Mouse (Mus musculus) skeletal muscle tissue, adult 2 months (tissue): Measurements from ENCODE around the gene Antxr1.
"Not testable (repeated sequence)": the region's sequence is repeated elsewhere in the genome, so short reads cannot be mapped to it uniquely, and the experiment has no call there.

ENCODE experiments used
- DNase-seq: peaks from one replicate; pipeline ENCODE4 v3.0.0-alpha.2; 2012; ENCODE audit warnings: low read depth, low spot score

Antxr1 gene

DNA sequence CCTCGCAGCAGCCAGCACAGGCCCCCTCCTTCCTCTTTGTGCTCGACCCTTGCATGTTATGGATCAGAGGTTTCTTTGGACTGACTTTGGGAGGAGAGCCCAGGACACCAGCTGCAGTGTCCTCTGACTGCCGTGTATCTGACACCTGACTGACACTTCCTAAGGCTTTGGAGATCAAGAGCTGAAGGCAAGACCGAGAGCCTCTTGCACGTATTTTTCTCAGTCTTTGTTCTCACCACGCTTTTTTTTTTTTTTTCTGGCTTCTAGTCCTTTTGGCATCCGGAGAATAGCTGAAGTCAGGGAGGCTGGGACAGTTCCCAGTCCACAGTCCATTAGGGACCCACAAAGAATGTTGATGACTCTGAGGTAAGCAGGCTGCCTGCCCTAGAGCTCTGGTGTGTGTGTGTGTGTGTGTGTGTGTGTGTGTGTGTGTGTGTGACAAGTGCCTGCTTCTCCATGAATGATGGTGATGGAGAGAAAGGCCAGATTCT, 233.2 kb downstream of the Antxr1 start:
- peak; percentile 85 for DNase-seq

DNA sequence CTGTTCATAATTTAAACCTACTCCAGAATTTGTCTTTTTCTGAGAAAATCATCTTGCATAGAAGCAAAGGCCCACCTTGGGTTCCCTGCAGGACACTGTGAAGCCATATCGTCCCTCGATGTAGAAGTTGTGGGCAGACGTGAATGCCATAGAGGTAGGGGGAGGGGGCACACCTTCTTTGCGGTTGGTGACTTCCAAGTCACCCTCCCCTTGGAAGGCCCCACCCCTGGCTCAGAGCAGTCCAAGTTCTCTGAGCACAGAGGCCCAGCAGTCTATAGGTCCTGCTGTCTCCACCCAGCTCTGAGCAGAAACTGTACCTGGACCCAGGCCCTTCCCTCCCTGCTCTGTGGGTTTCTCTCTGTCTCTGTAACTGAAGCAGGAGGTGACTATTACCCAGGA, 233.7 kb downstream of the Antxr1 start:
- no peak for DNase-seq

DNA sequence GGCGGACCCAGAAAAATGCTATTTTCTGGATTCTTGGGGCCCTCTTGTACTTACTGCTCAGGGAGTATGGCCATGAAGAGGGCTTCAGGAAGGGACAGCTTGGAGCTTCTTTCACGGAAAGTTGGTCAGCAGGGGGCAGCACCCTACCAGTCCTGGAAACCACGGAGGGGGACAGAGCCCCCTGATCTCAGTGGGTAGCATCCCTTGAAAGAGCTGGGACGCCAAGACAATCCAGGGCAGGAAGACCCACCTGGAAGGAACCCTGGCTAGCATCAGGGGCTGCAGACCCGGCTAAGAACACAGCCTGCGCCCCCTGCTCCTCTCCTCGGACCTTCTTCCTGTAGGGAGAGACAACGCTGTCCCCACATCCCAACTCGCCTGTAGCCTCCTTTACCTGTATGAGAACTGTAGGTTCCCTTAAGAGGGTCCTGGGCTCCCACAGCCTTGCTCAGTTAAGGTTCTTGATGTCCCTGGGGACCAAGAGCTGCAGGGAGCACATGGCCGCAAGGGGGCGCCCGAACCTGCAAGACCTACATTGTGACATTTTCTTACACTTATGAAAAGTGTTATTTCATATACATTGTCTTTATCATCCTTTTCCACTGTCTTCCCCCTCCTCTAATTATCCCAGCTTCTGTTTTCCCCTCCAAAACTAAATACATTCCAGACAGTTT, 234.2 kb downstream of the Antxr1 start:
- peak; percentile 79 for DNase-seq

DNA sequence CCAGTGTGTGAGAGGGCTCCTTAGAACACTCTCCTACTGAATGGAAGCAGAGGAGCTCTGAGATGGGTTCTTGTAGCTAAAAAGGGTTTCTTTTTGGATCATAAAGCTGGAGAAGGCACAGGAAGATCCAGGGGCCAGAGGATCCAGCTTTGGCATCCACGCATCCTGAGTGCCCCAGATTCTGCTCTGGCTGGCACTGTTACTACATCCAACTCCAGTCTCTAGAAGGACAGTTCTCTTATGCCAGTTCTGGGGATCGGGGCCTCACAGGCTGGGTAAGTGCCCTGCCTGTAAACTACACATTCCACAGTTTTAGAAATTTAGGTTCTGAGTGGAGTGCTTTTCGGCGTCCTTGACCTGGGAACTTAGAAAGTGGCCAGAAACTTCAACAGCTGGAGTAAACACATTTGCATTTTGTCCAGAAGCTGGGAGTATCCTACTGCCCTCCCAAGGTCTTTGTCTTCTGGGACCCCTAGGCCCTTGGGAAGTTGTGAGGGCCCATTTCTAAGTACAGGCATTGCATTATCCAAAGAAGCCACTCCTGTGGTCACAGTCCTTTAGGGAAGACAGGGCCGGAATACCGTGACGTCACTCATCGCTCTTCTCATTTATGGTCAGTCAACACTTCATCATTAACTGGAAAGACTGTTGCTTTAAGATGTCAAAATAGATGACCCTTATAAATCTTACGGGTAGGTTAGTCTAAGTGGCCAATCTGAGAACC, 235.2 kb downstream of the Antxr1 start:
- DNase-seq, result no peak

DNA sequence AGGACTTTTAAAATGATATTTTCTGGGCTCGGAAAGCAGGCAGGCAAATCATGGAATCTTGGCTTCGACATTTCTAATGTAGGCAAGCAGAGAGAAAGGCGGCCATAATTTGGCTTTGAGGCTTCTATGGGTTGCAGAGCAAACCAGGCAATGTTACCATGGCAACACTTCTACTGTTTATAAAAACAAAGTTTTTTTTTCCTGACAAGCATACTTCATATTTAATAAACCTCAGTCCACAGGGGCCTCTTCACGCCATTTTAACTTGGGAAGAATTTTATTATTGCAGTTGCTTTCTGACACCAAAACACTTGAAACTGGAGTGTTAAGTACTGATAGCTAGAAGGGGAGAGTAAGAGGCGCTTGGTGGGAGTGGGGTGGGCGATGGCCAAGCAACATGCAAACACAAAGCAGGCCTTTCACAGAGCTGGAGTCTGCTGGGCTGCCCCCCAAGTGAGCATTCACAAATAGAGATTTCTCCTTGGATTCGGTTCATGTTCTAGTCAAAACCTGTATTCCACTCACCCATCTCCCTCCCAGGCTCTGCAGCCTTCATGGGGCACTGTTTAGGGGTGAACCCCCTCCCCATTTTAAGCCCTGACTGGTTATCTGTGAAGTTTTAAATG, 235.8 kb downstream of the Antxr1 start:
- peak; percentile 40 for DNase-seq

DNA sequence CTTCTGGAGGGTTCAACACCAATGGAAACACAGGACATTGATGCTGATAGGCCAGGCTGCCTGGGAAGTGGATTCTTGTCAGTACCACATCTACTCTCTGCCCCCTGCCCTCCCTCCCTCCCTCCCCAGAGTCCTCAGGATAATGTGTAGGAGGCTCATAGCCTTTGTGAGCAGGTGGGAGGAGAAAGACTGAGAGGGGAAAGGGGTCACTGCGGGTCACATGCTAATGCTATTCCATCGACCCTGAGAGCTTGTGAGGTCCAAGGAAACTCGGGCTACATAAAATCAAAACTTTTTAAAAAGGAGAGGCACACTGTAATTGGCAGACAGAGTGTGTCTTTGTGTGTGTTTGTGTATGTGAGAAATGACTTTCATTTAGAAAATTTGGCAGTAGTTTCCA, 236.4 kb downstream of the Antxr1 start:
- no peak for DNase-seq

DNA sequence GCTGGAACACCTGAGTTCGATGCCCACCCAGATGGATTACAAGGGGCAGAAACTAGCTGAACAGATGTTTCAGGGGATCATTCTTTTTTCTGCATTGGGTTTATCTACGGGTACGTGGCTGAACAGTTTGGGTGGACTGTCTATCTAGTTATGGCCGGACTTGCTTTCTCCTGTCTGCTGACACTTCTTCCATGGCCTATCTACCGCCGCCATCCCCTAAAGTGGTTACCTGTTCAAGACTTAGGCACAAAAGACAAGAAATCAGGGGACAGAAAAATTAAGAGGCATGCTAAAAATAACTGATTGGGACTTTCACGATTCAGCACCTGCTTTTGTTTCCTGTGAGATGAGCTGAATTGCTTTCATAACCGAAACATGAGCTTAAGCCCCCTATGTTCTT, 242.0 kb downstream of the Antxr1 start:
- DNase-seq, result not testable (repeated sequence)

DNA sequence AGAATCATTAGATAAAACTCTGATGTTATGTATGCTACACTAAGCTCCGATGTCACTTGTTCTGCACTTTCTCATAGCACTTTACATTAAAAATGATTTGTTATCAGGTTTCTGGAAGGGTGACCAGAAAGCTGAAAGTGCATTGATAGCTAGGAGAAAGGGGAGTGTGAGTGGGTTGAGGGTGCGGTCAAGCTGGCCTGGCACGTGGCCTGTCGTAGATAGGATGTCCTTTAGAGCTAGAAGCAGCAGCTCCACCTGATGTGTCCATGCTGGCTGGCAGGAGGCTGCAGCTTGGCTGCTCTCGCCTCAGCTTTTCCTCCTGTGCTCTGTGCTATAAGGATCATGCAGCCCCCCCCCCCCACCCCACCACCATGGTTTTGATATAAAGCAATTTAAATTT, 243.1 kb downstream of the Antxr1 start:
- no peak for DNase-seq

DNA sequence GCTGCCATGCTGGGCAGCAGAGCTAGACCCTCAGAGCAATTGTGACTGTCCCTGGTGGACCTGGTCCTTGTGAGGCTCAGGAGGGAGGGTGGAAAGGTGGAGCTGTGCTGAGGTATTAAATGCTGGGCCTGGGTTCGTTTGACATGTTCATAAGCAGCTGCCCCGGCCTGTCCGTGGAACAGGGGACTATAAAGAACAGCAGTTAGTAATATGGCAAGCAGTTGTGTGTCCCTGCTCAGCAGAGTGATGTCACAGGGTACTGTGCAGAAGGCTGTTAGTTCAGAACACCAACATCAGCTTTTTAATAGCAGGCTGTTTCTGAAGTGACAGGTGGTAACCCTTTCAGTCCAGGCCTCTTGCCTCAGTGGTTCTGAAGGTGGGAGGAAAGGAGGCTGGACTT, 244.7 kb downstream of the Antxr1 start:
- no peak for DNase-seq

DNA sequence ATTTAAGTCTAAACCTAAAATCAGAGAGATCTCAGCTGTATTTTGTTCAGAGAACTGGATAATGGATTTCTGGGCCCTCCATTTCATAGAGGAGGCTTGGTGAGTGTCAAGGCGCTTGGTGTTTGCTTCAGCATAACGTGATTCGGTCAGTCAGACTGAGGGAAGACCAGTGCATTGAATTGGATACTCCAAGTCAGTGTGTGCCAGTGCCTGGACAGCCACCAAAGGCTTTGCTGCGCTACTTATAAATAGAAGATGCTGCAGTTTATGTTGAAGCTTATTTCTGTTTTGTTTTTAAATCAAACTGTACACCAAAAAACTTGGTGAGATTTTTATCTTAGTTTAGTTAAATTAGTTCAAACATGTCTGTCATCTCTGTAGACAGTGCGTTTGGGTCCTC, 247.3 kb downstream of the Antxr1 start:
- DNase-seq, result peak; percentile 58

DNA sequence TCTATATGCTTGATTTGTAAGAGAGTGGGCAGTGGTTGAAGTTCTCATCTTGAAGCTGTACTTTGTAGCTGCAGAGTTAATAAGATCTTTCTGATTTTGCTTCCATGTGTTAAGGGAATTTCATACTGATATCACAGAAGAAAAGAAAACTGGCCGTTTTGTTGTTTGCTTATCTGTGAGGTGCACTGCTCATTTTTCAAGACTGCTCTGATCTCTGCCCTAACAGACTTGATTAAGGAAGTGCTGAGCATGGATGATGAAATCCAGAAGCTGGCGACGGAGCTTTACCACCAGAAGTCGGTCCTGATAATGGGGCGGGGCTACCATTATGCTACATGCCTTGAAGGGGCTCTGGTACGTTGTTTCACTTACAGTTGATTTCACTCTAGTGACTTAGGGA, 250.6 kb downstream of the Antxr1 start:
- DNase-seq, result no peak
